In genomic region chr11:24060428-24060827, GRCm38 (mm10) we compare ENCODE assay signal across 11 mouse cellular contexts. TPM values are rescaled to one million over a fixed set of nuclear protein-coding genes. Genes with fewer than 3 reads are reported as not detected.
DNase-seq lines count a peak whose midpoint lies in the region; ATAC-seq and TF ChIP-seq lines count a peak whose summit lies in the region.
"Had no signal": no experiment of that assay in that cellular context is flagged by ENCODE, and none has a peak within 500 bp of the region (broad histone marks: within the 10 kb centered on the region; RNA-seq: fewer than 3 reads in every experiment).

No protein-coding gene starts in this region.

- no peak overlapping the region for H3K27ac ChIP-seq in heart, embryonic 14.5 days (replicated peaks in 1 of 2; ENCODE audit: control insufficient read depth in 1 of 2, insufficient read depth in 1 of 2, low read depth in 2 of 2, low read length in 2 of 2)
- H3K27ac ChIP-seq in embryonic facial prominence, embryonic 12.5 days, result no peak overlapping the region
- H3K27ac ChIP-seq in intestine, embryonic 14.5 days (ENCODE audit: low read depth), result no peak overlapping the region
- H3K27ac ChIP-seq in midbrain, postnatal 0 days (ENCODE audit: low read depth, low read length), result no peak overlapping the region
- H3K27ac ChIP-seq: liver, embryonic 13.5 days had no signal

- DNase-seq in heart, adult 9 months (ENCODE audit: low spot score in 2 of 2), result no peak
- DNase-seq in intestine, embryonic 14.5 days (ENCODE audit: low spot score), result no peak
- no peak for DNase-seq in midbrain, postnatal 0 days (ENCODE audit: low spot score)
- no peak for DNase-seq in gastrocnemius, postnatal 14 days
- DNase-seq in thymus, adult 18-20 months, result no peak
- DNase-seq in right cerebral cortex, adult 2 months (ENCODE audit: low spot score in 2 of 2), result no peak
- DNase-seq: cerebellum, adult 11-12 months; liver, embryonic 13.5 days had no signal

- no peak for ATAC-seq in heart, embryonic 14.5 days (ENCODE audit: insufficient number of reproducible peaks, insufficient read depth, low FRiP score, low read depth)
- no peak for ATAC-seq in embryonic facial prominence, embryonic 12.5 days (ENCODE audit: insufficient number of reproducible peaks, insufficient read depth, low FRiP score, low TSS enrichment)
- ATAC-seq in intestine, embryonic 14.5 days (replicated peaks; ENCODE audit: low FRiP score, low TSS enrichment, low read depth), result no peak
- no peak for ATAC-seq in midbrain, postnatal 0 days (ENCODE audit: low FRiP score)

- WGBS in heart, embryonic 14.5 days, result 12% methylated on average over 5 of the region's 5 CpGs
- 5% methylated on average over 5 of the region's 5 CpGs for WGBS in embryonic facial prominence, embryonic 12.5 days
- 13% methylated on average over 5 of the region's 5 CpGs for WGBS in intestine, embryonic 14.5 days
- WGBS in midbrain, postnatal 0 days, result 9% methylated on average over 5 of the region's 5 CpGs

- no peak overlapping the region for H3K9ac ChIP-seq in heart, embryonic 14.5 days (ENCODE audit: low read length)
- 0 out of 2 replicates have a peak overlapping the region, but pooled peaks have one; percentile 24 for H3K9ac ChIP-seq in embryonic facial prominence, embryonic 12.5 days
- no peak overlapping the region for H3K9ac ChIP-seq in intestine, embryonic 14.5 days (ENCODE audit: low read length)
- no peak overlapping the region for H3K9ac ChIP-seq in midbrain, postnatal 0 days (replicated peaks; ENCODE audit: low read length, poor library complexity, severe bottlenecking)
- H3K9ac ChIP-seq: liver, embryonic 13.5 days had no signal

- H3K4me3 ChIP-seq in heart, embryonic 14.5 days (ENCODE audit: control insufficient read depth in 1 of 2, insufficient read depth in 1 of 2, low read depth in 1 of 2, low read length in 2 of 2), result peak overlapping the region; percentile 32 to 34; a peak in 3 of 4 replicates
- H3K4me3 ChIP-seq in embryonic facial prominence, embryonic 12.5 days, result peak overlapping the region; percentile 26
- H3K4me3 ChIP-seq in intestine, embryonic 14.5 days (ENCODE audit: low read depth, low read length), result peak overlapping the region; percentile 30
- peak overlapping the region; percentile 30 for H3K4me3 ChIP-seq in midbrain, postnatal 0 days (ENCODE audit: low read depth, low read length)

- H3K4me1 ChIP-seq in heart, embryonic 14.5 days (ENCODE audit: control insufficient read depth in 2 of 2, insufficient read depth in 2 of 2, low read length in 2 of 2), result peaks cover 0 to 7% of the 10 kb centered on the region in 2 experiments; a peak in 3 of 4 replicates
- peaks cover 29% of the 10 kb centered on the region; the same call in 1 of the 2 replicates for H3K4me1 ChIP-seq in embryonic facial prominence, embryonic 12.5 days
- H3K4me1 ChIP-seq in intestine, embryonic 14.5 days (replicated peaks; ENCODE audit: control insufficient read depth, insufficient read depth, low read length), result peaks cover 6% of the 10 kb centered on the region; the same call in 1 of the 2 replicates
- H3K4me1 ChIP-seq in midbrain, postnatal 0 days (ENCODE audit: insufficient read depth, low read length), result 0 out of 2 replicates have a peak, but pooled peaks cover 2% of the 10 kb centered on the region

- peak overlapping the region; percentile 67 for H3K4me2 ChIP-seq in heart, embryonic 14.5 days (ENCODE audit: low read length)
- H3K4me2 ChIP-seq in embryonic facial prominence, embryonic 12.5 days (replicated peaks), result peak overlapping the region; percentile 64
- peak overlapping the region; percentile 56 for H3K4me2 ChIP-seq in intestine, embryonic 14.5 days (ENCODE audit: low read length)
- peak overlapping the region; percentile 56 for H3K4me2 ChIP-seq in midbrain, postnatal 0 days (ENCODE audit: low read depth, low read length, poor library complexity, severe bottlenecking)

- TF ChIP-seq CTCF in midbrain, postnatal 0 days (IDR thresholded peaks at IDR 0.05), result no peak

- intact Hi-C loops in gastrocnemius, postnatal 14 days (cut with DNase I; ENCODE audit: low total_unique reads), result no loop called here

- no peaks in the 10 kb centered on the region for H3K9me3 ChIP-seq in heart, embryonic 14.5 days (ENCODE audit: control insufficient read depth, low read length)
- no peaks in the 10 kb centered on the region for H3K9me3 ChIP-seq in embryonic facial prominence, embryonic 12.5 days
- H3K9me3 ChIP-seq in intestine, embryonic 14.5 days (ENCODE audit: control insufficient read depth, low read length), result no peaks in the 10 kb centered on the region
- H3K9me3 ChIP-seq in midbrain, postnatal 0 days (ENCODE audit: low read length), result no peaks in the 10 kb centered on the region
- H3K9me3 ChIP-seq: liver, embryonic 13.5 days had no signal

- H3K36me3 ChIP-seq in heart, embryonic 14.5 days (ENCODE audit: control insufficient read depth, insufficient read depth, low read length), result no peaks in the 10 kb centered on the region
- H3K36me3 ChIP-seq in embryonic facial prominence, embryonic 12.5 days, result no peaks in the 10 kb centered on the region
- no peaks in the 10 kb centered on the region for H3K36me3 ChIP-seq in intestine, embryonic 14.5 days (ENCODE audit: control insufficient read depth, insufficient read depth, low read length)
- no peaks in the 10 kb centered on the region for H3K36me3 ChIP-seq in midbrain, postnatal 0 days (ENCODE audit: insufficient read depth, low read length)
- H3K36me3 ChIP-seq: liver, embryonic 13.5 days had no signal

- peaks cover 34% of the 10 kb centered on the region for H3K27me3 ChIP-seq in heart, embryonic 14.5 days (ENCODE audit: control insufficient read depth, insufficient read depth, low read length)
- 0 out of 2 replicates have a peak, but pooled peaks cover 2% of the 10 kb centered on the region for H3K27me3 ChIP-seq in embryonic facial prominence, embryonic 12.5 days
- peaks cover 7% of the 10 kb centered on the region; the same call in 1 of the 2 replicates for H3K27me3 ChIP-seq in intestine, embryonic 14.5 days (replicated peaks; ENCODE audit: control insufficient read depth, insufficient read depth, low read length)
- H3K27me3 ChIP-seq in midbrain, postnatal 0 days (ENCODE audit: insufficient read depth, low read length), result no peaks in the 10 kb centered on the region

RNA-seq across cellular contexts. Expression of gene A830031A19Rik, which starts 14.4 kb away (rescaled TPM):
- not detected in 2 replicates for polyA plus RNA-seq in heart, embryonic 14.5 days (2014; fragmentation: Nextera tagmentation; extraction: Ambion mirVana)
- not detected in 2 replicates for polyA plus RNA-seq in embryonic facial prominence, embryonic 12.5 days (2016; fragmentation: Nextera tagmentation; extraction: Ambion mirVana)
- not detected in 2 replicates for polyA plus RNA-seq in intestine, embryonic 14.5 days (2014; fragmentation: Nextera tagmentation; extraction: Ambion mirVana)
- not detected in 2 replicates for total RNA-seq in midbrain, postnatal 0 days (2014; rRNA removed)
- polyA plus RNA-seq in midbrain, postnatal 0 days (2015; fragmentation: Nextera tagmentation; extraction: Ambion mirVana), result 0.38 TPM in 1 of 2 replicates, not detected in the other
- total RNA-seq in gastrocnemius, postnatal 14 days (2021), result not detected
- total RNA-seq: heart, postnatal 25 days had no signal
- polyA plus RNA-seq: liver, embryonic 13.5 days had no signal

RNA-seq across cellular contexts. Expression of gene Bcl11a, which starts 17.4 kb away (rescaled TPM):
- polyA plus RNA-seq in heart, embryonic 14.5 days (2014; fragmentation: Nextera tagmentation; extraction: Ambion mirVana), result 17.3 and 17.4 TPM in 2 replicates
- 80.5 and 86.3 TPM in 2 replicates for polyA plus RNA-seq in embryonic facial prominence, embryonic 12.5 days (2016; fragmentation: Nextera tagmentation; extraction: Ambion mirVana)
- 29.1 and 29.6 TPM in 2 replicates for polyA plus RNA-seq in intestine, embryonic 14.5 days (2014; fragmentation: Nextera tagmentation; extraction: Ambion mirVana)
- 40.9 and 44.6 TPM in 2 replicates for total RNA-seq in midbrain, postnatal 0 days (2014; rRNA removed)
- polyA plus RNA-seq in midbrain, postnatal 0 days (2015; fragmentation: Nextera tagmentation; extraction: Ambion mirVana), result 80.9 and 85.4 TPM in 2 replicates
- total RNA-seq in gastrocnemius, postnatal 14 days (2021), result under 1 TPM; 0.04 to 0.18 TPM
